Mouse (Mus musculus) A20 (cell line): ENCODE measurements at regions not wholly inside any gene's neighbourhood (a gene's known extent, or its start where the extent isn't known, plus 50 kb on each side); places are given as distances from the start of the nearest gene placed in this dataset.
"Not testable (repeated sequence)": the region's sequence is repeated elsewhere in the genome, so short reads cannot be mapped to it uniquely, and the experiment has no call there.

ENCODE experiments used
- DNase-seq: peaks from one replicate; pipeline ENCODE4 v3.0.0-alpha.2; 2011; ENCODE audit warnings: low read depth, low spot score

DNA sequence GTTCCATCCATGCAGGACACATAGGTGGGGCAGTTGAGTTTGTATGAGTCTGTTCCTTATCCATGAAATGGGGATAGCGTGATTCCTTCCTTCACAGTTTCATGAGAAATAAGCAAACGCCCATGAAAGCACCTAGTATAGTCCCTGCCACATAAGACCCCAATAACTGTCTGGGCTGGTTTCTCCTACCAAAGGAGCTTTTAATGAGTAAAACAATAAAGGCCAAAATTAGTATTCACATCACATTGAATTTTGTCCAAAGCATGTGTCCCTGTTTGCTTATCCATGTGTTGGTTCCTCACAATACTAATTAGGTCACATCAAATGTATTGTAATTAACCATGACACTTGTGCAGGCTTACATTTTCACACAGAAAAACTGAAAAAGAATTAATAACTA is 221.3 kb downstream of the Prdm13 start:
- no peak for DNase-seq

DNA sequence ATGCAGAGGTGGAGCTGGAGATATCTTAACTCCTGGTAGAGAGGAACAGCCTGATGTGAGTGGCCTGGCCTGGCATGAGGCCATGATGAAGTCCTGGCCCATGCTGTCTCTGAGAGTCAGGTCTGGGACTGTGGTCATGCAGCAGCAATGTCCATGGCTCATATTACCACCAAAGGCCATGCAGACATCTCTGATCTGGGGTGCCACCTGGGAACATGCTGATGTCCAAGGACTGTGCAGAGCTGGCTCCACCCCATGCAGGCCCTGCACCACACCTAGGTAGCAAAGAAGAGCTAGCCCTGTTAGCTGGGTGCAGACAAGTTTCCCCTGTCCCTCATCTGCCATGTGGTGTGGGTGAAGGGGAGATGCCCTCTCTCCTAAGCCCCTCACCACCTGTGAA is 244.5 kb downstream of the Prdm13 start:
- no peak for DNase-seq

DNA sequence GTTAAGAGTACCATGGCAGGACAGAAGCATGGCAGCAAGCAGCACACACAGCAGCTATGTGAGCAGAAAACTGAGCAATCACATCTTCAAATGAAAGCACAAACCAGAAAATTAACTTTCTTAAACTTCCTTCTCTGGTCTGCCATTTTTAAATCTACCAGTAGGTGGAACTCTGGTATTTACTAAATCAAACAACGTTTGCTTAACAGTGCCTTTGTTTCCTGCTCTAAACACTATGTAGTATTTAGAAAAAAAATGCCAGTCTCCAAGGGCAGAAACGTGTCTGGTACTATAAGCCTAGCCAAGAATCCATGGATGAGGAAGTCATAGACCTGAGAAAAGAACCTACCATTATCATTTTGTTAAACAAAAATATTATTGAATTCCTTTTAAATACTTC is 249.1 kb downstream of the Prdm13 start:
- no peak for DNase-seq

DNA sequence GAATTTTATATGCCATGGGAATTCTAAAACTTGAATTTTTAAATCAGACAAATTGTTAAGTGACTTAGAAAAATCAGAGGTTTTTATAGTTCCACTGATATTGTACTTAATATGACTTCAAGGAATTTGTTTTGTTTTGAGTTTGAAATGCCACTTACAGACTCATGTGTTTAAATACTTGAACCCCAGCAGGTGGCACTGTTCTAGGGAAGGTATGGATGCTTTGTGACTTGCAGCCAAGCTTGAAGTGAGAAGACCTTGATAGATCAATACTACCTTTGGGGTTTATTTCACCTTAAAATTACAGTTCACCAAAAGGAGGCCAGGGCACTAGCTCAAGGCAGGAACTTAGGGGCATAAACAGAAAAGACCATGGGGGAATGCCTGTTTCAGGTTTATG is 277.9 kb downstream of the Prdm13 start:
- peak; percentile 11 for DNase-seq

DNA sequence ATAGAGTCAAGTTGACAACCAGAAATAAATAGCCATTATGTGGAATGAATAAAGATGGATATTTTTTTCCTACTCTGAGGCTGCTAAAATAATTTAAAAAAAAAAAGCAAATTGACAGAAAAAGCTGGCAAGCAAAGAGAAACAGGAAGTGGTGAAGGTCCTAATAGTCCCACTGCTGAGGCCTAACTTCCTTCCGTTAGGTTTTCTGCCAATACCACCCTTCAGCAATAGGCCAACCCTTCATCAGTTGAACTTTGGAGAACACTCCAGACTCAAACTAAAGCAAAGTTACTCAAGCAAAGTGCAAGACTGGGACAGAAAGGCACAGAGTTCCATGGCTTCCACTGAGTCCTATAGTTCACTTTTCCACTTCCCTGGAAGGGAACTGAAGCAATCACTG is 316.4 kb downstream of the Prdm13 start:
- no peak for DNase-seq

DNA sequence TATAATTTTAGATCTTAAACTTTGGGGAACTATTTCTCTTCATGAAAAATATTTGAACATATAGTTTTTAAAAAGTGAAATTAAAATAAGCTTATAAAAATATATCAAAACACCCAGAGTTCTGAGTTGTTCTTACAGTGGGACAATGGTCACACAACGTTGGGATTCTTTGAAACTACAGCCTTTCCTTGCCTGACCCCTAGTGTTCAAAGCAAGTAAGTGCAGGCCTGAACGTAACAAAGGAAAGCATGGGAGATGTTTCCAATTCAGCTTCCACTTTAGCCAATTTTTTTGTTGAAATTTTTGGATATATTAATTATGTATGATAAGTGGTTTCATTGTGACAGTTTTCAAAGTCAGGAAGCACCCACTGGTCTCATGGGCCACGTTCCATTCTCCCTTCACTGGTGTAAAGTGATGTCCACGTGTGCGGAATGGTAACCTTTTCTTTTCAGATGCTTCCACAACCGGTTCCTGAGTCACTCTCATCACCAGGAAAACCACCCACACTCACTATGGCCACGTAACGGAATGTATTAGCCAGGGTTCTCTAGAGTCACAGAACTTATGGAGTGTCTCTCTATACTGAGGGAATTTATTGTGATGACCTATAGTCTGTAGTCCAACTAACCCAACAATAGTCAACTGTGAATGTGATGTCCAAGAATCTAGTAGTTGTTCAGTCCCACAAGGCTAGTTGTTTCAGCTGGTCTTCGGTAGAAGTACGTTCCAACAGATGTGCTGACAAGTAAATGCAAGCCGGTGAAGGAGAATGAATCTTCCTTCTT is 317.3 kb downstream of the Prdm13 start:
- DNase-seq = peak; percentile 11

DNA sequence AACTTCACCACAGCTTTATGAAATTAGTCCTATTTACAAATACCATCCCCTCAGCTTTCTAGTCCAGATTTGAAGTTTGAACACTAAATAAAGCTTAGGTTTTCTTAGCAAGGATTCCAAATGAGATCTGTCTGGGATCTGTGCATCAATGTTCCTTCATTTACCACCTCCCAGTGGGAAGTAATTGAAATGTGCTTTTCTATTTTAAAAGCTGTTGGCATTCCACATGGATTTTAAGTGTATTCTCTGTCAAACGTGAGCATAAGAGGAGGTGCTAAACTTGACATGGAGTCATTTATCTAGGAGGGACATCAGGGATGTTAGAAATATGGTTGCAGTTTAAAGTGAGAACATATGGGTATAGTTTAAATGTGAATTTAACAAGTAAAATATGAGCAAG is 364.0 kb downstream of the Prdm13 start:
- no peak for DNase-seq

DNA sequence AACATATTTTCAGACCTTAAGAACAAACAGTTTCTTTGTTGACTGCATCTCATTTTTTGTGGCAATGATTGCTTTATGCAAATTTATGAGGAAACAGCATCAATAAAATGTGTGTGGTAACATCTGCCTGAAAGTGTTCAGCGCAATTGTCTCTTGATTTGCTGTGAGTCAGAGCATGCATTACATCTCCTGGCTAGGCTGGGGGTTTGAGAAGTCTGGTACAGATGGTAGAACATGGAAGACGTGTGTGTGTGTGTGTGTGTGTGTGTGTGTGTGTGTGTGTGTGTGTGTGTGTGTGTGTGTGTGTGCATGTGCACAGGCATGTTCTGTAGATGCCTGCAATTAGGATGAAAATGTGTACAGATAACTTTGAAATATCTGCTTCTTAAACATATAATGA is 376.5 kb downstream of the Prdm13 start:
- not testable (repeated sequence) for DNase-seq

DNA sequence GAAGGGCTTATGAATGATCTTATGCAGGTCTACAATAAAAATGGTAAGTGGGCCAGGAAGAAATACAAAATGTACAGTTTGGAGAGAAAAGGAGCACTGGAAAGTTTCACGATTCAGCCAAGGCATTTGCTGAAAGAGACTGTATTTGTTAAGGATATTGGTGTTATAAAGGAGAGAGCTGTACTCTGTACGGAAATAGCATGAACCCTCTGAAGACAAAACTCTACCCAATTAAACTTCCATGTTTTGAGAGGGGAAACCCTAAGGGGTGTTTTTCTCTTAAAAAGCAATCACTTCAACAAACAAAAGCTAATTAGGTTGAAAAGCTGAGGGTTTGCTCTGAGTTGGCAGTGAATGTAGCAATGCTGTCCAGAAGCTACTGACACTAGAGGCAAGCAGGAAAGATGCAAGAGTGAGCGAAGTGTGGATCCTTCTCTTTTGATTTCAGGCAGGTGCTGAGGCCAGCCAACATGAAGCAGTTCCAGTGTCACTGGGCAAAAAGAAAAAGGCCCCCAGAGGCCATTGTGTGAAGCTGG is 378.2 kb downstream of the Prdm13 start:
- no peak for DNase-seq

DNA sequence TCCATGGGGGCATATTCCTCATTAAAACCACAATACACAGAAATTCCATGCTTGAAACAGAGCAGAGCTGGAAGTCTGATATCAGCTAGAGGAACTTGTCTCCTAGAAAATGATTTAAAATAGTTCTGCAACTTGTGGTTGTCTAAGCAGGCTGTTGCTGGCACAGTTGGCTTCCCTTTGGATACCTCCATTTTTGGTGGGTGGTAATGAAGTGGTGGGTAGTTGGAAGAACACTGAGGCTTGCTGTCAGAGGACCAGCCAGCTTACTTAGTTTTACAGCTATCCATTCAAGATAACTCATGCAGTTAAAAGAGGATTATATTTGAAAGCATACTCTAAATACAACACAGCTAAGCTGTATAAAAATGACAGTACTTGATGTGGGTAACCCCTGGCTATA is 385.6 kb downstream of the Prdm13 start:
- DNase-seq = no peak

DNA sequence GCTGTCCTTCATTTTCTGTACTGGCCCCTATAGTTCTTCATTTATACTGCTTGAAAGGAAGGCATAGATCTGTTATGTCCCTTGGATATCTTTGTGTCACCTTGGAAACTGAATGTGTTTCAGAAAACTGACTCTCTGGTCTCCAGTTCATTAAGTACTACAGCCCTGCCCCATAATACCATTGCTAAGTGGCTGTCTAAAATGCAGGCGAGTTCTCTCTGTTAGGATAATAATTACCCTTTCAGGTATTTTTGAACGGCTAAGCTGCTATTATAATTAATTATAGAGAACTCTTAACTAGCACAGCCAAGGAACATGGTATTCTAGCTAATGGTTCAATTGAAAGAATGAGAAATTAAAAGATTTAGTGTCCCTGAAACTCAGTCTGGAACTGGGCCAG is 418.5 kb downstream of the Prdm13 start:
- no peak for DNase-seq

DNA sequence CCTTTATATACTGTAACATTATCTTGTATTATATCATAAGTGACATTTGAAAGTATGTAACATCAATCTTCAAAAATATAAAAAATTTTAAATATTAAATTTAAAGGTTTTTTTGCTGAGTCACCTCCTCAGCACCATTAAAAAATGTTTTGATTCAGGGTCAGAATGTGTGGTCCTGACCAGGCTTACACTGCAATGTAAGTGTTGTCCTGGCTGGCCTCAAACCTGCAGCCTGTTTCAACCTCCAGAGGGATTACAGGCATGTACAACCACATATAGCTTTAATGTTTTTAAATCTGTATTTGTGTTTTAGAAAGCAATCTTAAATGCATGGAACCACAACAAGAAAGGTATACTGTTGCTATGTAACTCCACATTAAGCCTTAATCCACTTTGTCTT is 418.9 kb downstream of the Prdm13 start:
- no peak for DNase-seq

DNA sequence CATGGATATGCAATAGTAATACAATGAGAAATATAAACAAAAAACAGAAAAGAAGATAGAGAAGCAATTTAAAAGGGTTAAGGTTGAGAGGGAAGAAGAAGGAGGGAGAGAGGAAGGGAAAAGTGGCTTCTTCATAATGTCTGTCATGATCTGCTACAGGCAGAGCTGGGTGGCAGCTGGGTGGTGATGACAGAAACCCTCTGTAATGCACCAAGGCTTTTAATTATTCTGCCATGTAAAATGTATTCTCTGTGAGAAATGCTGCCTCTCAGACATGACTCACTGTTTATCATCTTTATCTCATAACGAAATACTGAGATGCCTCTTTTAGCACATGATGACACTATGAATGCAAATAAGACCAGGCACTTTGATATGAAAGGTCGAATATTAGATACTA is 435.4 kb downstream of the Prdm13 start:
- no peak for DNase-seq

DNA sequence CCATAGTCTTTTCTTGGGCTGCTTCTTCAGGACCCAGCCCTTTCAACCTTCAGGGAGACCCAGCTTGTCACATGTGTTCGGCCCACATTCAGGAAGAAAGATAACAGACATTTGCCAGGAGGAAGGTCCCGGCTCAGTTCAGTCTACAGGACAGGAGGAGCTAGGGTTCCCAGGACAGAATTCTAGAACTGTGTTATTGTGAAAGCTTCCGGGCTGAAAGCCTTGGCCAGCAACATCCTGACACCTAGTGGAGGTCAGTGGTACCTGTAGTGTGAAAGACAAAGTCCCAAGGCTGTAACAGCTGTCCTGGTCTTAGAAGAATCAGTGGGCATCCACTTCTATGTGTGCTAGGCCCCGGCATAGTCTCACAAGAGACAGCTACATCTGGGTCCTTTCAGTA is 463.1 kb downstream of the Prdm13 start:
- peak; percentile 1 for DNase-seq

DNA sequence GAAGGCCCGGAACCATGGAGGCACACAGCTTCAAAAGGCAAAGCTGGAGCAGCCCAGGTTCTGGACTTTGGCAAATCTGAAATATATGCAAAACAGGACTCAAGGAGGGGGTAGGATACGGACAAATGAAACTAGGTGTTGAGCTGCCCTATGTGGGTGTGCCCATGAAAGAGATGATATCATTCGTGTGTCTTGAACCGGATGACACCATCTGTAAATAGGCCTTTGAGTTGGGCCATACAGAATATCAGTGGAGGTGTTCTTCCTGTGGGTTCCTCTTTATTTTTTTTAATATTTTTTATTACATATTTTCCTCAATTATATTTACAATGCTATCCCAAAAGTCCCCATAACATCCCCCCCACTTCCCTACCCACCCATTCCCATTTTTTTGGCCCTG is 478.1 kb downstream of the Prdm13 start:
- DNase-seq = no peak

DNA sequence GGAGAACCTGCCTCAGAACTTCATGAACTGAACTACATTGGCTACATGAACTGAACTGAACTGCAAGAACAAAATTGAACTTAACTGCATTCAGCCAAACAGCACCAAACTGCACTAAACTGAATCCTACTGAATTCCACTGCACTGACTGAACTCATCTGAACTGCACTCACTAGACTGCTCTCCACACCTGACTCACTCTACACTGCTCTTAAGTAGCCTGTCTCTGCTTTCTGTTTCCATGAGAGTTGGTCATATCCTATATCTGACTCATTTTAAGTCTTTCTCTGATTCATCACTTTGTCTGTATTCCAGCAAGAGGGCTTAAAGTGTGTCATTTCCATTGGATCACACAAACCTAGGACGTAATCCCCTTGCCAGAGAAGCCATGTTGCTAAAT is 490.1 kb downstream of the Prdm13 start:
- no peak for DNase-seq

DNA sequence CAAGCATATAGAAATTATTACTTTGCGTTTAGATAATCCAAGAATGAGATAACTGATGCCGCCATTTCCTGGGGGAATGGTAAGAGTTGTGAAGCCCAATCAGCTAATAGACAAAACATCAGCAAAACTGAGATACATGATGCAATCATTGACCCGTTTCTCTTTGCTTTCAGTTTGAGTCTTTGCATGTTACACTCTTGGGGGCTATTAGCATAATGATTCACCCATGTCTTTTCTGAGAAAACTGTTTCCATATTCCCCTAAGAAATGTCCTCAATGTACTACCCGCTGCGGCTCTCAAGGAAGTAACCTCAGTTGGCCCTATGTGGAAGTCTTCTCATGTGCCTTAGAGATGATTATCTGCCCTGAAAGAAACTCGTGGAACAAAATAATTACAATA is 512.0 kb downstream of the Prdm13 start:
- no peak for DNase-seq

DNA sequence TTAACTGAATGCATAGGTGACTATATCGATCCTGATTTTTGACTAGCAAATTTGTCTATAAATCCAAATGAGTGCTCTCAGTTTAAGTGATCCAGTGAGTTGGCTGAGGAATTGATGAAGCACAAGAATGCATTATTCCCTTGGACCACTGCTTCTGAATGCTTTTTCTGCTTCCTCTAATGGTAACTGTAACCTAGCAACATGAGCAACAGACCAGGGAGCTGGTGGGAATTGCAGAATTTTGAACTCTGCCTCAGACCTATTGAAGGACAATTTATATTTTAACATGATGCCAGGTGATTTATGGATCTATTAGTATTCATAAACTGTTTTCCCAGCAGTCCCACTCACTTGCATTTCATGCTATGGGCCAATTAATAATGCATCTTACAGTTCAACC is 512.7 kb downstream of the Prdm13 start:
- DNase-seq = no peak

DNA sequence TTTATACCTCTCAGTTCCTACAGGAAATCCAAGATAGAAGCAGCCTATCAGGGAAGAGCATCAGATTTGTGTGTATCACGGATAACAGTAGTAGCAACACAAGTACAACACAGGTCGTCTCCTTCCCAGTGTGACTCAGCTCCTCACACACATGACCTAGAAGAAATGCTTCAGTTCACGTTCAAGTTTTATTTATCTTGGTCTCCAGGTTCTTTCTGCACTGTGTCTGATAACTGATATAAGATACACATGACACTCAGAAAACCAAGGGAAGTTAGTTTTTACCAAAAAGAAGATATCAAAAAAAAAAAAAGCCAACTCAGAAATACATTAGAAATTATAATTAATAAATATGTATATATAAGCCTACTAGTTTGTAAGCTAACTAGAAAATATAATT is 515.0 kb downstream of the Prdm13 start:
- DNase-seq = no peak

DNA sequence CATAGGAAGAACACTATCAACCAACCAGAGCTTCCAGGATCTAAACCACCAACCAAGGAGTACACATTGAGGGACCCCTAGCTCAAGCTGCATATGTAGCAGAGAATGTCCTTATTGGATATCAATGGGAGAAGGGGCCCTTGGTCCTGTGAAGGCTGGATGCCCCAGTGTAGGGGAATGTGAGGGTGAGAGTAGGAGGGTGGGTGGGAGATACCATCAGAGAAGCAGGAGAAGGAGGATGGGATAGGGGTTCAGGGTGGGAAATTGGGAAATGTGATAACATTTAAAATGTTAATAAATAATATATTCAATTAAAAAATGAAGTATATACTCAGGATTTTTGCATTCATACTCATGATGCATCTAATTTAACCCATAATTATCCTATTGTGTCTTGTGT is 523.6 kb downstream of the Prdm13 start:
- no peak for DNase-seq

DNA sequence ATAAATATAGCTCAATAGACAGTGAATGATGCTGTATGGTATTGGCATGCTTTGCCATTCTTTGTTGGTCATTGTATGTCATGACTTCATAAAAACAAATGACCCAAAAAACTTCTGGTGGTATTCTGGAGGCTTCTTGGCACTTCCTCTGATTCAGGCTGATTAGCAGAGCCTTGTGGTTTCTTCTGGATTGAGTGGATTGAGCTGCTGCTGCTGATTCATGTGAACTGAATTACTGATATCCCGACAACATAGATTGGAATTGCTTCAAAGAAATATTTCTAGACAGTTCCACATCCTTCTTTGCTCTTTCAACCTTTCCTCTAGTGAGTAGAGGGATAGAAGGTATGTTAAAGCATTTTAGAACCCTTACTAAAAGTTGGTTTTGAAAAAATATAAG is 559.9 kb downstream of the Prdm13 start:
- DNase-seq = no peak

DNA sequence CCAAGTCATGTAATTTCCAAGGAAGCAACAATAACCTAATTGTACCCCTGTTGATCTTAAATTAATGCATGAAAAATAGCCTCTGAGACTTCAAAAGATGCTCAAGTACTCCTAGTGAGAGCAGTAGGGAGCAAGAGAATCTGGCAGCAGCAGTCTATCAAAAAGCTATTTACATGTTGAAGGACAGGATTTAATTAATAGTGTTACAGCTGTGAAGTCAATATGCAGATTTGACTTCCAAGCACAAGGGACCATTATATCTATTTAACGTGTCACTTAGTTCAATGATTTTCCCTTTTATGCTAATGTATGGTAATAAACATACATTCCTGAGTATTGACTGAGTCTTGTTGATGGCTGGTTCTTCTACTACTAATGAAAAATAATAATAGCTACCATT is 590.0 kb downstream of the Prdm13 start:
- no peak for DNase-seq

DNA sequence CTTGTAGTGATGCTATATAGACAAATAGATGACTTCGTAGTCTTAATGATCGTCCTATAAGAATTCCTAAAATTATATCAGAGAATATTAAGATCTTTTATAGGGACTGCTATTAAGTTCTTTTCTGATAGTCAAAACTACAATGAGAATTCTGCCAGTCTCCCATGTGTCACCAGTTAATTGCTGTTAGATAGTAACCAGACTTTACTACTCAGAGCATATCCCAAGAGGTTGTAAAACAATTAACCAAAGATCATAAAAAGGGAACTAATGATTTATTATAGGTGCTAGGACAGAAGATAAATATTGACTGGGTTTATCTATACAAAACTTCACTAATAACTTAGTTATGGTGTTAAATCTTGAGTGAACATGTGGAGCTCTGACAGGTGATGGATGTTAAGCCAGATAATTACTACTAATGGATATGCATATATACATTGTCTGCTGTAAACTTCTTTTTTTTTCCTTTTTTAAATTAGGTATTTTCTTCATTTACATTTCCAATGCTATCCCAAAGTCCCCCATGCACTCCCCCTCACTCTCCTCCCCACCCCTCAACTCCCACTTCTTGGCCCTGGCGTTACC is 615.5 kb downstream of the Prdm13 start:
- DNase-seq = no peak
